Mouse (Mus musculus): ENCODE measurements around the gene A730071L15Rik. TPM values are rescaled to one million over a fixed set of nuclear protein-coding genes. Genes with fewer than 3 reads are reported as not detected.

Gene A730071L15Rik
- total RNA-seq (2014; fragmentation: Nextera tagmentation), result not detected in 2 replicates
- total RNA-seq (2017), result 1.3 TPM in 1 of 2 replicates, not detected in the other

- peak; percentile 3; the same call in 1 of the 2 replicates for ATAC-seq (replicated peaks; ENCODE audit: poor library complexity, severe bottlenecking)
Measured at GRCm38 (mm10) chr11:6199410-6200086, at the start of gene A730071L15Rik. Gene A730071L15Rik, plus strand, starts transcription at chr11:6200029.

- ATAC-seq (replicated peaks; ENCODE audit: poor library complexity, severe bottlenecking), result no peak
Measured at GRCm38 (mm10) chr11:6152864-6153263, 47.0 kb upstream of the A730071L15Rik start.

- no peak for ATAC-seq (replicated peaks; ENCODE audit: poor library complexity, severe bottlenecking)
Measured at GRCm38 (mm10) chr11:6154211-6154701, 45.6 kb upstream of the A730071L15Rik start.

GRCm38 (mm10) chr11:6156651-6157050, 43.2 kb upstream of the A730071L15Rik start:
- no peak for ATAC-seq (replicated peaks; ENCODE audit: poor library complexity, severe bottlenecking)

- ATAC-seq (replicated peaks; ENCODE audit: poor library complexity, severe bottlenecking), result no peak
Measured at GRCm38 (mm10) chr11:6157119-6157518, 42.7 kb upstream of the A730071L15Rik start.

- ATAC-seq (replicated peaks; ENCODE audit: poor library complexity, severe bottlenecking), result no peak
Measured at GRCm38 (mm10) chr11:6158515-6158914, 41.3 kb upstream of the A730071L15Rik start.

- no peak for ATAC-seq (replicated peaks; ENCODE audit: poor library complexity, severe bottlenecking)
Measured at GRCm38 (mm10) chr11:6159704-6160275, 40.0 kb upstream of the A730071L15Rik start.

GRCm38 (mm10) chr11:6160663-6161271, 39.1 kb upstream of the A730071L15Rik start:
- no peak for ATAC-seq (replicated peaks; ENCODE audit: poor library complexity, severe bottlenecking)

- no peak for ATAC-seq (replicated peaks; ENCODE audit: poor library complexity, severe bottlenecking)
Measured at GRCm38 (mm10) chr11:6161549-6161948, 38.3 kb upstream of the A730071L15Rik start.

GRCm38 (mm10) chr11:6163062-6163461, 36.8 kb upstream of the A730071L15Rik start:
- no peak for ATAC-seq (replicated peaks; ENCODE audit: poor library complexity, severe bottlenecking)

GRCm38 (mm10) chr11:6163706-6164105, 36.1 kb upstream of the A730071L15Rik start:
- no peak for ATAC-seq (replicated peaks; ENCODE audit: poor library complexity, severe bottlenecking)

GRCm38 (mm10) chr11:6164781-6165180, 35.0 kb upstream of the A730071L15Rik start:
- ATAC-seq (replicated peaks; ENCODE audit: poor library complexity, severe bottlenecking), result no peak

GRCm38 (mm10) chr11:6165391-6166081, 34.3 kb upstream of the A730071L15Rik start:
- no peak for ATAC-seq (replicated peaks; ENCODE audit: poor library complexity, severe bottlenecking)

- ATAC-seq (replicated peaks; ENCODE audit: poor library complexity, severe bottlenecking), result no peak
Measured at GRCm38 (mm10) chr11:6166351-6166750, 33.5 kb upstream of the A730071L15Rik start.

- peak; percentile 97 for ATAC-seq (replicated peaks; ENCODE audit: poor library complexity, severe bottlenecking)
Measured at GRCm38 (mm10) chr11:6169041-6169663, 30.7 kb upstream of the A730071L15Rik start.

GRCm38 (mm10) chr11:6174719-6175118, 25.1 kb upstream of the A730071L15Rik start:
- ATAC-seq (replicated peaks; ENCODE audit: poor library complexity, severe bottlenecking), result peak; percentile 44

- no peak for ATAC-seq (replicated peaks; ENCODE audit: poor library complexity, severe bottlenecking)
Measured at GRCm38 (mm10) chr11:6175506-6175905, 24.3 kb upstream of the A730071L15Rik start.

GRCm38 (mm10) chr11:6177781-6178420, 21.9 kb upstream of the A730071L15Rik start:
- ATAC-seq (replicated peaks; ENCODE audit: poor library complexity, severe bottlenecking), result no peak

GRCm38 (mm10) chr11:6178673-6179166, 21.1 kb upstream of the A730071L15Rik start:
- ATAC-seq (replicated peaks; ENCODE audit: poor library complexity, severe bottlenecking), result peak; percentile 48

GRCm38 (mm10) chr11:6179194-6179593, 20.6 kb upstream of the A730071L15Rik start:
- no peak for ATAC-seq (replicated peaks; ENCODE audit: poor library complexity, severe bottlenecking)
